Mouse (Mus musculus) CH12.LX (cell line): Measurements from ENCODE around the gene Gm26938. TPM values are rescaled to one million over a fixed set of nuclear protein-coding genes. Genes with fewer than 3 reads are reported as not detected.
A peak's percentile ranks its signal among the peaks of the same experiment; 100 is the strongest.

ENCODE experiments used
- DNase-seq: peaks from one replicate; pipeline ENCODE4 v3.0.0-alpha.2; 2013; ENCODE audit errors: extremely low read depth
- H3K27ac ChIP-seq: 2 replicates; pipeline ENCODE4 v1.5.1; 2012; ENCODE audit warnings: low read depth, mild to moderate bottlenecking, control low read depth, moderate library complexity; ENCODE audit not compliant: insufficient read depth
- H3K27me3 ChIP-seq: replicated peaks from 2 replicates; pipeline ENCODE3; 2012; ENCODE audit warnings: inconsistent platforms
- H3K36me3 ChIP-seq, 2 experiments: replicated peaks in 1 of 2; 2 replicates each; pipeline versions ENCODE3 to v1.6.1; 2012; ENCODE audit warnings: inconsistent platforms in 1 of 2, low read length in 1 of 2, mild to moderate bottlenecking in 1 of 2, mixed read lengths in 1 of 2, moderate library complexity in 1 of 2; ENCODE audit not compliant: control insufficient read depth in 1 of 2, insufficient read depth in 1 of 2
- H3K4me1 ChIP-seq, 2 experiments: 2 replicates each; pipeline ENCODE4 v1.6.1; 2012; ENCODE audit warnings: inconsistent platforms in 1 of 2, moderate library complexity in 1 of 2; ENCODE audit not compliant: insufficient read depth in 2 of 2, control insufficient read depth in 1 of 2
- H3K4me2 ChIP-seq: 2 replicates; pipeline ENCODE4 v1.6.1; 2012; ENCODE audit warnings: low read depth, mild to moderate bottlenecking, control low read depth; ENCODE audit not compliant: poor library complexity, insufficient read depth, severe bottlenecking
- H3K4me3 ChIP-seq, 3 experiments: fragments of 150-350 bp in 1 of 3; sonication (generic) in 1 of 3; replicated peaks in 1 of 3; 2 replicates each; pipeline versions ENCODE3 to v1.5.1; 2011 to 2012; ENCODE audit warnings: low read depth in 2 of 3, low read length in 2 of 3, mild to moderate bottlenecking in 2 of 3, moderate library complexity in 2 of 3, control low read depth in 1 of 3, improper control_type of control experiment in 1 of 3, inconsistent platforms in 1 of 3, mixed read lengths in 1 of 3; ENCODE audit not compliant: poor library complexity in 1 of 3
- H3K79me2 ChIP-seq: replicated peaks from 2 replicates; pipeline ENCODE4 v1.6.1; 2012; ENCODE audit warnings: mild to moderate bottlenecking, moderate library complexity; ENCODE audit not compliant: control insufficient read depth, poor library complexity, insufficient read depth, severe bottlenecking; ENCODE audit errors: extremely low read depth
- H3K9ac ChIP-seq: 2 replicates; pipeline ENCODE4 v1.6.1; 2012; ENCODE audit warnings: low read depth, mild to moderate bottlenecking, control low read depth, moderate library complexity; ENCODE audit not compliant: insufficient read depth
- H3K9me3 ChIP-seq: replicated peaks from 2 replicates; pipeline ENCODE3; 2012; ENCODE audit warnings: low read length, inconsistent platforms, mixed read lengths
- CHD2 ChIP-seq: IDR thresholded peaks from 2 replicates; pipeline ENCODE4 v1.6.1; 2011; ENCODE audit warnings: low read length, improper control_type of control experiment
- ELF1 ChIP-seq: IDR thresholded peaks from 2 replicates; pipeline ENCODE4 v1.6.1; 2014; ENCODE audit warnings: low read depth, mild to moderate bottlenecking, inconsistent platforms, low read length, improper control_type of control experiment
- EP300 ChIP-seq: IDR thresholded peaks from 2 replicates; pipeline ENCODE4 v1.6.1; 2011; ENCODE audit warnings: low read length, improper control_type of control experiment
- ETS1 ChIP-seq: conservative IDR thresholded peaks from 2 replicates; pipeline ENCODE4 v1.6.1; 2012; ENCODE audit warnings: low read depth, mild to moderate bottlenecking, inconsistent platforms, low read length, improper control_type of control experiment, moderate library complexity
- GABPA ChIP-seq: IDR thresholded peaks from 2 replicates; pipeline ENCODE4 v1.6.1; 2012; ENCODE audit warnings: low read depth, low read length, improper control_type of control experiment, inconsistent platforms; ENCODE audit not compliant: insufficient replicate concordance
- HCFC1 ChIP-seq: IDR thresholded peaks from 2 replicates; pipeline ENCODE4 v1.6.1; 2012; ENCODE audit warnings: low read depth, mild to moderate bottlenecking, inconsistent platforms, low read length, improper control_type of control experiment
- IRF4 ChIP-seq: IDR thresholded peaks from 2 replicates; pipeline ENCODE4 v1.6.1; 2014; ENCODE audit warnings: low read depth, mild to moderate bottlenecking, inconsistent platforms, low read length, improper control_type of control experiment
- JUND ChIP-seq: conservative IDR thresholded peaks from 2 replicates; pipeline ENCODE4 v1.6.1; 2011; ENCODE audit warnings: low read depth, low read length, improper control_type of control experiment
- MEF2A ChIP-seq: IDR thresholded peaks from 2 replicates; pipeline ENCODE4 v1.6.1; 2014; ENCODE audit warnings: low read depth, mild to moderate bottlenecking, inconsistent platforms, low read length, improper control_type of control experiment, borderline replicate concordance
- NELFE ChIP-seq: IDR thresholded peaks from 2 replicates; pipeline ENCODE4 v1.6.1; 2011; ENCODE audit warnings: low read depth, low read length, improper control_type of control experiment
- PAX5 ChIP-seq: IDR thresholded peaks from 2 replicates; pipeline ENCODE4 v1.6.1; 2012; ENCODE audit warnings: low read length, inconsistent platforms, mixed read lengths
- POLR2AphosphoS2 ChIP-seq: IDR thresholded peaks from 2 replicates; pipeline ENCODE4 v1.6.1; 2011; ENCODE audit warnings: low read depth, low read length, improper control_type of control experiment
- RCOR1 ChIP-seq: conservative IDR thresholded peaks from 2 replicates; pipeline ENCODE4 v1.6.1; 2012; ENCODE audit warnings: low read depth, mild to moderate bottlenecking, inconsistent platforms, low read length, improper control_type of control experiment
- SMC3 ChIP-seq: IDR thresholded peaks from 2 replicates; pipeline ENCODE4 v1.6.1; 2011; ENCODE audit warnings: low read depth, low read length, improper control_type of control experiment
- UBTF ChIP-seq: IDR thresholded peaks from 2 replicates; pipeline ENCODE4 v1.6.1; 2012; ENCODE audit warnings: low read depth, mild to moderate bottlenecking, inconsistent platforms, low read length, improper control_type of control experiment, moderate library complexity
- ZC3H11A ChIP-seq: IDR thresholded peaks from 2 replicates; pipeline ENCODE4 v1.6.1; 2012; ENCODE audit warnings: low read depth, mild to moderate bottlenecking, inconsistent platforms, low read length, improper control_type of control experiment
- ZMIZ1 ChIP-seq: IDR thresholded peaks from 2 replicates; pipeline ENCODE4 v1.6.1; 2012; ENCODE audit warnings: low read depth, mild to moderate bottlenecking, inconsistent platforms, low read length, improper control_type of control experiment
- ZNF384 ChIP-seq: IDR thresholded peaks from 2 replicates; pipeline ENCODE4 v1.6.1; 2012; ENCODE audit warnings: low read depth, low read length, improper control_type of control experiment, inconsistent platforms
- dilution Hi-C: fragments of 300-500 bp; cut with MboI; formaldehyde crosslinking; loops from 2 replicates; pipeline ENCODE4 v1.14.3; 2020; ENCODE audit warnings: low sequenced_read_pairs; ENCODE audit not compliant: extremely low pct_unique_long_range_greater_than_20kb, extremely low pct_ligation_motif_present
- in situ Hi-C: fragments of 300-500 bp; cut with MboI; formaldehyde crosslinking; loops from 3 replicates; pipeline ENCODE4 v1.14.3; 2019; ENCODE audit warnings: low sequenced_read_pairs, low pct_ligation_motif_present, low pct_unique_long_range_greater_than_20kb, mixed read lengths
- polyA plus RNA-seq: library from polyadenylated mRNA; unstranded; fragments of >175 nt; gene quantifications from 2 replicates; pipeline ENCODE4 v1.2.1, GENCODE M21; 2012; ENCODE audit warnings: low read depth; ENCODE audit not compliant: insufficient read length
- total RNA-seq, 2 experiments: library from RNA; depleted of rRNA; stranded (reverse); fragments of 300-350 nt in 1 of 2; fragments of >200 nt in 1 of 2; gene quantifications; 2 replicates each; pipeline ENCODE4 v1.2.3; 2012 to 2014

Gm26938 gene
- total and polyA plus RNA-seq, 3 experiments, result not detected

GRCm38 (mm10) chr5:139803165-139803564 lies 23.0 kb downstream of the Gm26938 start:
- in situ Hi-C loops, result no loop called here
- Histone ChIP-seq H3K4me3 (no peak overlapping the region), H3K36me3 (peaks cover 29 to 46% of the 10 kb centered on the region in 2 experiments), H3K9ac (no peak overlapping the region), H3K9me3 (no peaks in the 10 kb centered on the region), H3K79me2 (peaks cover under 1% of the 10 kb centered on the region; the same call in 1 of the 2 replicates)
- DNase-seq, result no peak
- TF ChIP-seq POLR2AphosphoS2, result 0 out of 2 replicates have a peak, but pooled peaks have one; percentile 33
- no peak for TF ChIP-seq MEF2A
- TF ChIP-seq, all 38 proteins: peak for 1
- H3K4me2 ChIP-seq, result no peak overlapping the region
- H3K4me1 ChIP-seq, result no peaks in the 10 kb centered on the region
- no peak overlapping the region for H3K27ac ChIP-seq
- dilution Hi-C loops, result no loop called here
- H3K27me3 ChIP-seq, result no peaks in the 10 kb centered on the region

GRCm38 (mm10) chr5:139801880-139802279 lies 24.3 kb downstream of the Gm26938 start:
- no peaks in the 10 kb centered on the region for H3K4me1 ChIP-seq
- H3K36me3 ChIP-seq, result peaks cover 32 to 59% of the 10 kb centered on the region in 2 experiments

GRCm38 (mm10) chr5:139801231-139801630 lies 25.0 kb downstream of the Gm26938 start:
- Histone ChIP-seq H3K9me3 (no peaks in the 10 kb centered on the region), H3K36me3 (peaks cover 32 to 64% of the 10 kb centered on the region in 2 experiments), H3K4me2 (no peak overlapping the region), H3K79me2 (peaks cover 16% of the 10 kb centered on the region), H3K27me3 (no peaks in the 10 kb centered on the region), H3K27ac (no peak overlapping the region), H3K4me3 (no peak overlapping the region), H3K9ac (no peak overlapping the region), H3K4me1 (peaks cover 0 to under 1% of the 10 kb centered on the region in 2 experiments; a peak in 1 of 4 replicates)
- dilution Hi-C loops (no loop called here), in situ Hi-C loops (no loop called here)
- no peak for TF ChIP-seq UBTF
- no peak for TF ChIP-seq JUND
- DNase-seq, result no peak

More at GRCm38 (mm10) chr5:139801880-139802279, 24.3 kb downstream of the Gm26938 start:
- peaks cover 10% of the 10 kb centered on the region for H3K79me2 ChIP-seq
- H3K27ac ChIP-seq, result no peak overlapping the region
- TF ChIP-seq MEF2A (no peak), RCOR1 (no peak), ZC3H11A (no peak), GABPA (no peak), HCFC1 (no peak), JUND (no peak), SMC3 (no peak), IRF4 (no peak), PAX5 (no peak), NELFE (no peak), ZMIZ1 (no peak), EP300 (no peak), ELF1 (no peak), ZNF384 (no peak), ETS1 (no peak), CHD2 (no peak)
- dilution Hi-C loops, result no loop called here
- H3K9me3 ChIP-seq, result no peaks in the 10 kb centered on the region
- no peak overlapping the region for H3K9ac ChIP-seq
- no peaks in the 10 kb centered on the region for H3K27me3 ChIP-seq
- H3K4me3 ChIP-seq, result no peak overlapping the region
- H3K4me2 ChIP-seq, result no peak overlapping the region
- DNase-seq, result no peak
- in situ Hi-C loops, result no loop called here
